Mouse (Mus musculus): ENCODE results near the gene Rabggtb. TPM values are rescaled to one million over a fixed set of nuclear protein-coding genes. Genes with fewer than 3 reads are reported as not detected.

Rabggtb gene
- polyA plus RNA-seq (2015; fragmentation: Nextera tagmentation; extraction: Ambion mirVana) = 41.5 and 46.7 TPM in 2 replicates

DNA sequence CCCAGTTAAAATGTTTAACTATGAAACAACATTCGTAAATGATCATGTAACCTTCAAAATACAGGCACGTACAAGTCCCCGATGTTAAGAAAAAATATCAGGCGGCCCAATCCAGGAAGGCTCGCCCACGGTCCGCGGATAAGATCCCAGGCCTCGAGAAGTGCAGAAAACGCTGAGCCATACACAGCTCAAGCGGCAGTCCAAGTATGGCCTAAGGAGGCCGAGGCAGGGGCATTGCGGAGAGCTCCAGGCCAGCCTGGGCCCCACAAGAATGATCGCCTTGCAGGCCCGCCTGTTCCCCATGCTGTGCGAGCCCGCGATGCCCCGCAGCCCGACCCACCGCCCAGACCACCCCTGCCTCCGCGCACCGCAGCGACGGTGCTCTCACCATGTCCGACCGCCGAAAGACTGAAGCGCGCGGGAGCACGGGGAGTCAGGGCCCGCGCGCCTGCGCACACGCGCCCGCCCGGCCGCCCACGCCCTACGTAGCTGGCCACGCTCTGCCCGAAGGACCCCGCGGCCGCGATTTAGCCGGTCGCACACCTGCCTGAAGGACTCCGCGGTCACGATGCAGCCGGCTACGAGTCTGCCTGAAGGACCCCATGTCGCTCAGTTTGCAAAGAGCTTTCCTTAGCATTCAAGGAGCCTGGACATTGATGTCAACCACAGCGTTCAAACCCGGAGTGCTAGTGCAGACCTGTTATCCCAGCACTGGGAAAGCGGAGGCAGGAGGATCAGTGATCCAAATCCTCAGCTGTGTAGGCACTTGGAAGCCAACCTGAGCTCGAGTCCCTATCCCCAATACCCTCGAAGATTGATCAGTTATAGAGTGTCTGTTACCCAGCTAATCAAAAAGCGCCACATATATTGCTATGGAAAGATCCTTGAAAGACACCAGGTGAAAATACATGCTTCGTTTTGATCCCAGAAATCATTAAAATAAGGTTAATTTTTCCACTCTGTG, at the start of gene Rabggtb:
Gene Rabggtb (minus strand): TSS at position 464 of the 964 bp plus-strand sequence.
- H3K4me2 ChIP-seq (replicated peaks) = peak within 1 kb of the TSS; percentile 87
- peak within 1 kb of the TSS; percentile 94 for H3K27ac ChIP-seq
- peak within 1 kb of the TSS; percentile 97 for H3K9ac ChIP-seq
- H3K4me3 ChIP-seq = peak within 1 kb of the TSS; percentile 89
- H3K4me1 ChIP-seq = peaks cover 47% of the 10 kb centered on the region
- H3K9me3 ChIP-seq = no peaks in the 10 kb centered on the region
- WGBS = 1% methylated on average over 65 of the region's 65 CpGs
- no peaks in the 10 kb centered on the region for H3K27me3 ChIP-seq
- H3K36me3 ChIP-seq = peaks cover 34% of the 10 kb centered on the region
- ATAC-seq (ENCODE audit: low FRiP score, low read depth) = peak; percentile 96

DNA sequence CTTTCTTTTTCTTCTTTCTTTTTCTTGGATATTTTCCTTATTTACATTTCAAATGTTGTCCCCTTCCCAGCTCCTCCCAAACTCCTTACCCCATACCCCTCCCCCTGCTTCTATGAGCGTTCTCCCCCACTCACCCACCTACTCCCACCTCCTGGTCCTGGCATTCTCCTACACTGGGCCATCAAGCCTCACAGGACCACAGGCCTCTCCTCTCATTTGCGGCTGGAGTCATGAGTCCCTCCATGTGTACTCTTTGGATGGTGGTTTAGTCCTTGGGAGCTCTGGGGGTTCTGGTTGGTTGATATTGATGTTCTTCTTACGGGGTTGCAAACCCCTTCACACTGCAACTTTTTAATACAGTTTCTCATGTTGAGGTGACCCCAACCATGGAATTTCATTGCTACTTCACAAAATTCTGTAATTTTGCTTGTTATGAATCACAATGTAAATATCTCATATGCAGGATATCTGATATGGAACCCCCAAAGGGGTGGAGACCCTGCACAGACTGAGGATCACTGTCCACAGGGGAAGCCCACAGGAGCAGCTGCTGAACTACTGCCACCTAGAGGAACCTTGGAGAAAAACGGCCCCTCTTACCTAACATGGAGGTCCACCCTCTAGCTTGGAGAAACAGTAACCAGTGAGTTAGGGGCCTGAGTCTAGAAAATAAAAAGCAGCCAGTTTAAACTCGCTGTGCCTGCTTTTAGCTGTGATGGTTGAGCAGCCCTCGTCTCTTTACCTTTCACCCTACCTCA, 49.0 kb upstream of the Rabggtb start:
- no peaks in the 10 kb centered on the region for H3K36me3 ChIP-seq
- ATAC-seq (ENCODE audit: low FRiP score, low read depth) = no peak; the same call in 1 of the 2 replicates
- H3K27me3 ChIP-seq = no peaks in the 10 kb centered on the region
- no peak overlapping the region for H3K9ac ChIP-seq
- 75% methylated on average over 6 of the region's 6 CpGs for WGBS
- H3K4me2 ChIP-seq (replicated peaks) = no peak overlapping the region
- no peaks in the 10 kb centered on the region for H3K9me3 ChIP-seq
- no peak overlapping the region for H3K4me3 ChIP-seq
- no peaks in the 10 kb centered on the region for H3K4me1 ChIP-seq
- no peak overlapping the region for H3K27ac ChIP-seq

DNA sequence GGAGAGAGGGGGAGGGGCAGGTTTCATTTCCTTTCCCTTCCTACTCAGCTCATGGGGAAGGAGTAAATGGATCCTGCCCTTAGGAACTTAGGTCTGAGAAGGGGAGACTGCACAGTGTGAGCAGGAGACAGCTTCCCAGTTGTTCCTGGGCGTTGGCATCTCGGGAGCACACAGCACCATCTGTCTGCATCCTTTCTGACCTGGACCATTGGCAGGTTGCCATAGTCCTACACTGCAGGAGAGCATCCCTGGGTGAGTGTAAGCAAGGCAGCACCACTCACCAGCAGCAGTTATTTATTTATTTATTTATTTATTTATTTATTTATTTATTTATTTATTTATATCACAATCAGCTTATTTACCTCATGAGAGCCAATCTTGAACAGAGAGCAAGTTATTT, 48.1 kb upstream of the Rabggtb start:
- H3K36me3 ChIP-seq = no peaks in the 10 kb centered on the region
- no peak overlapping the region for H3K27ac ChIP-seq
- H3K27me3 ChIP-seq = no peaks in the 10 kb centered on the region
- WGBS = 44% methylated on average over 2 of the region's 2 CpGs
- no peak overlapping the region for H3K4me2 ChIP-seq (replicated peaks)
- no peak overlapping the region for H3K4me3 ChIP-seq
- ATAC-seq (ENCODE audit: low FRiP score, low read depth) = no peak
- no peaks in the 10 kb centered on the region for H3K4me1 ChIP-seq
- no peaks in the 10 kb centered on the region for H3K9me3 ChIP-seq
- no peak overlapping the region for H3K9ac ChIP-seq

DNA sequence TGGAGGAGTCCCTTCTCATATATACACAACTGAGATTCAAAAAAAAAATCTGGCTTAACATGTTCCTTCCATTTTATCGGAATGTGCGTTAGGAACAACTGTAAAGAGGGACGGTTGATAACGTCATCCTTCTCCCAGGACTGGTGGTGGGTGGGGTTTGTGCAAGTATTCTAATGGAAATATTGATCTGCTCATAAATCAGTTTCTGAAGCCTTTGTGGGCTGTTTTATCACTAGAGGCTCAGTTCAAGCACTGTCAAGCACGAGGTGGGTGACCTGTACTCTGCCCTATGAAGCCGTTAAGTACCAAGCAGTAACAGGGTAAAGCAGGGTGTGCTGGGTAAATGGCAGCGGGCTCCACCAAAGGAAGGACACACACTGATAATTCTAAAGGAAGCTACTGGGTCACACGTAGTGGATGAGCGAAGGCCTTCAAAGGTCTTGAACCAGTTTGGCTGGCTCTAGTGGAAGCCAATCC, 47.0 kb upstream of the Rabggtb start:
- WGBS = 83% methylated on average over 9 of the region's 9 CpGs
- no peak overlapping the region for H3K9ac ChIP-seq

DNA sequence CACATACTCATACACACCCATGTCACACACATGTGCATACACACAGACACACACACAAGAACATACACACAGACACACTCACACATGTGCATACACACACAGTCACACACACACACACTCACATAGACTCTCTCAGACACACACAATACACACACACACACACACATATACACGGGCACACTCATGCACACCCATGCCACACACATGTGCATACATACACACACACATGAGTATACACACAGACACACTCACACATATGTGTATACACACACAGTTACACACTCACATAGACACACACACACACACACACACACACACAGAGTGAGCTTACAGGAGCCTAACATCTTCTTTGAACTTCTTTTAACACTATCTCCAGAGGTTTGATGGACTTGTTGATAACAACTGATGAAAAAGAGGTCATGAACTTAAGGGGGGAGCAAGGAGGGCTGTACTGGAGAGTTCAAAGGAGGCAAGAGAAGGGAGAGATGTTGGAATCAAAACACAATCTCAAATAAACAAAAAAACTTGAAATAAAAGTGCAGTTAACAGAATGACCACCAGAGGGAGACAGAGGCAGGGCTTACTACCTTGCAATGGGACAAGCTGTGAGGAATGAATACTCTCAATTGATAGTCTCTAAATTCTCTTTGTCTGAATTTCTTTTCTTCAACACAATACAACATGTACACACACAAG, 46.4 kb upstream of the Rabggtb start:
- Histone ChIP-seq H3K4me1 (no peaks in the 10 kb centered on the region), H3K9ac (no peak overlapping the region), H3K4me2 (replicated peaks) (no peak overlapping the region), H3K27ac (no peak overlapping the region), H3K4me3 (no peak overlapping the region), H3K27me3 (no peaks in the 10 kb centered on the region), H3K36me3 (no peaks in the 10 kb centered on the region), H3K9me3 (no peaks in the 10 kb centered on the region)
- ATAC-seq (ENCODE audit: low FRiP score, low read depth) = no peak
- 100% methylated on average over 1 of the region's 1 CpGs for WGBS

More for the DNA sequence above, 47.0 kb upstream of the Rabggtb start:
- ATAC-seq (ENCODE audit: low FRiP score, low read depth) = no peak
- Histone ChIP-seq H3K4me3 (no peak overlapping the region), H3K27me3 (no peaks in the 10 kb centered on the region), H3K36me3 (no peaks in the 10 kb centered on the region), H3K9me3 (no peaks in the 10 kb centered on the region), H3K27ac (no peak overlapping the region), H3K4me2 (replicated peaks) (no peak overlapping the region), H3K4me1 (no peaks in the 10 kb centered on the region)

DNA sequence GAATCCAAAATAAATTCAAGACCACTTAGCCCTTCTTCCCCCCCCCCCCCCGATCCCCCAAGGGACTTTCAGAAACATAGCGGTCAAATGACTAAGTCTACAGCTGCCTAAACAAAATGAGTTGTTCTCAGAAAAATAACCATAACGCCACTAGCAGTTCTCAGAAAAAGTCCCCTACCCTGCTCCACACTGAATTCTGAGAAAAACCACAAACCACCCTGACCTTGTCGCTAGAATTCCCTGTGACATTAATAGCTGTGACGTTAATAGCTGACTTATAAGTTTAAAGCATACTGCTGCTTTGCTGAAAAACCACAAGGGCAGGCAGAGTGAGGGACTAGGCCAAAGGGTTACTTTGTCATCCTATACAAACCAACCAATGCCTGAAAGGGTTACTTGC, 45.1 kb upstream of the Rabggtb start:
- ATAC-seq (ENCODE audit: low FRiP score, low read depth) = no peak
- no peaks in the 10 kb centered on the region for H3K36me3 ChIP-seq
- H3K9me3 ChIP-seq = no peaks in the 10 kb centered on the region
- no peak overlapping the region for H3K4me3 ChIP-seq
- no peaks in the 10 kb centered on the region for H3K27me3 ChIP-seq
- no peak overlapping the region for H3K4me2 ChIP-seq (replicated peaks)
- 80% methylated on average over 5 of the region's 5 CpGs for WGBS
- no peaks in the 10 kb centered on the region for H3K4me1 ChIP-seq
- H3K27ac ChIP-seq = no peak overlapping the region
- H3K9ac ChIP-seq = no peak overlapping the region

DNA sequence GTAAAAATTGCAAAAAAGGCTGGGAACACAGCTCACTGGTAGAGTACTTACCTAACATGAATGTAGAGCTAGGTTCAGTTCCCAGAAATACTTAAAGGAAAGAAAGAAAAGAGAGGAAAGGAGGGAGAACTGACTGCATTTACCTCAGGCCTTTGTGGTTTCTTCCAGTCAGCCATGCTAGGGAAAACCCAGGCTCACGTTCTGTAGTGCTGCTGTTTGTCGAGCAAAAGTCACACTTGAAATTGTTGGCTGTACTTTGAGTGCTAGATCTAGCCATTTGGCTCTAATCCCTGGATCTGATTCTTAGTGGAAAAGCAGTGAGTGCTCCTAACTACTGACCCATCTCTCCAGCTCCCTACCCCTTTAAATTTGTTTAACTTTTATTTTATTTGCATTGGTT, 35.4 kb upstream of the Rabggtb start:
- 56% methylated on average over 2 of the region's 2 CpGs for WGBS
- no peaks in the 10 kb centered on the region for H3K9me3 ChIP-seq
- H3K4me2 ChIP-seq (replicated peaks) = no peak overlapping the region
- ATAC-seq (ENCODE audit: low FRiP score, low read depth) = no peak
- no peak overlapping the region for H3K27ac ChIP-seq
- no peaks in the 10 kb centered on the region for H3K27me3 ChIP-seq
- no peaks in the 10 kb centered on the region for H3K36me3 ChIP-seq
- no peak overlapping the region for H3K9ac ChIP-seq
- no peak overlapping the region for H3K4me3 ChIP-seq
- peaks cover 7% of the 10 kb centered on the region for H3K4me1 ChIP-seq

DNA sequence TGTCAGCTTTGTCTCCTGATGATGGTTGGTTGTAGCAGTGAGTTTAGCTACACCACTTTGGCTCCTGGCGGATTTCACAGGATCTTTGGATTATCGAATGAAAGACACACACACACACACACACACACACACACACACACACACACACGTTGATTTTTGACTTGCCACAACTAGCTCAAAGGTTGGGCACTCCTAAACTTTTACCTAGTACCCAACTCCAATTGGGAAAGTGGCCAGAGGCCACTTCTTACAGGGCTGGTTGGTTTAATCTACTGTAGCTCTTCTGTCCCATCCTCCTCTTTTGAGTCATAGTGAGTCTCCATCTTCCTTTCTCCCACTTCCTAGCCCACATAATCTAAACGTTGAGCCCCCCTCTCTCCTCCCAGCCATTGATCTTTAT, 34.5 kb upstream of the Rabggtb start:
- Histone ChIP-seq H3K27ac (no peak overlapping the region), H3K4me3 (no peak overlapping the region), H3K36me3 (no peaks in the 10 kb centered on the region), H3K9me3 (no peaks in the 10 kb centered on the region), H3K27me3 (no peaks in the 10 kb centered on the region), H3K4me2 (replicated peaks) (no peak overlapping the region), H3K9ac (no peak overlapping the region), H3K4me1 (peaks cover 16% of the 10 kb centered on the region)
- no peak for ATAC-seq (ENCODE audit: low FRiP score, low read depth)
- WGBS = 77% methylated on average over 4 of the region's 4 CpGs

DNA sequence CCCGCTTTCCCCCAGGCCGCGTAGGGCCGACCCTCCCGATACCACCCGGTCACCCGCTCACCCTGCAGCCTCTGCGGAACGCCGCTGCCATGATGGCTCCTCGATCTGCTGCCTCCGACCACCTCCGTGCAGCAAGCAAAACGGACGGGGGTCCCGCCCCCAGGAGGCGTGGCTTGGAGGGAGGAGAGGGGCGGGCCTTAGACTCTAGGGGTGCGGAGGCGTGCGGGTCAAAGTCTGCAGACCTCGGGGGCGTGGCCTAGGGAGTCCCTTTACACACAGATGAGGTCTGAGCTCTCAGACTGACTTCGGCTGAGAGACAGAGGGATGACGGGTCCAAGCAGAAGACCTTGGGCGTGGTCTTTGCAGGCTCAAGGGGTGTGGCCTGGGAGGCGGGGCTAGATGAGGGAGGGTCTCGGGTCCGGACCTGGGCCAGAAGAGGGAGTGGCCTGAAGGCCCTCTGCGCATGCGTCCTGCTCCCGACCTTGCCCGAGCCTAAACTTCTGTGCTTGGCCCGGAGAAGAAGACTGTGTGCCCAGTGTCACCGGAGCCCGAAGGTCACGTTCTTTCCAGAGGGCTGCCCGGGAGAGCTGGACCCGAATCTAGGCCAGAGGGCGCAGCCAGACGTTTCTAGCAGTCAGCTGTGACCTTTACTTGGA, 31.7 kb upstream of the Rabggtb start, which contains the start of gene Acadm:
Gene Acadm (minus strand): TSS at position 298 of the 656 bp plus-strand sequence.
- Histone ChIP-seq H3K36me3 (peaks cover 9% of the 10 kb centered on the region), H3K4me3 (peak within 1 kb of the TSS; percentile 78), H3K27me3 (no peaks in the 10 kb centered on the region), H3K9ac (peak within 1 kb of the TSS; percentile 86), H3K4me1 (peaks cover 16% of the 10 kb centered on the region), H3K27ac (peak within 1 kb of the TSS; percentile 79), H3K4me2 (replicated peaks) (peak within 1 kb of the TSS; percentile 72), H3K9me3 (no peaks in the 10 kb centered on the region)
- under 1% methylated on average over 41 of the region's 41 CpGs for WGBS
- peak; percentile 97 for ATAC-seq (ENCODE audit: low FRiP score, low read depth)

DNA sequence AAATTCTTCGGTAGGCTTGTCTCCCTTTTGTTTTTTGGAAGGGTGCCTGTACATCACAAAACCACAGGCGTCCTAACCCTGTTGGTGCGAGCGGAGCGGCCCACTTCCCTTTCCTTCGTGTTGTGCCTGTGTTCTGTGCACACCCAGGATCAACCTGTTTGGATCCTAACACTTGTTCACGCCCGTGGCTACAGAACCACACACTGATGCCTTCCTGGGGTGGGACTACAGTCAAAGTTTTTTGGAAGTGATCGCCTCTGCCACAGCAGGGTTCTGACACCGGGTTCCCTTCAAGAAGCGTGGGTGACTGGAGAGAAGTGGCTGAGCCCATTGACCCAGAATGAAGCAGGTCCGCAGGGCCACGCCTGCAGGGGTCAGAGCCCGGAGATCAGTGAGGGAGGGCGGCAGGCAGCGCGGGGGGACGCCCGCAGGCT, 31.1 kb upstream of the Rabggtb start:
- H3K36me3 ChIP-seq = peaks cover 10% of the 10 kb centered on the region
- no peaks in the 10 kb centered on the region for H3K9me3 ChIP-seq
- peak overlapping the region; percentile 86 for H3K9ac ChIP-seq
- no peaks in the 10 kb centered on the region for H3K27me3 ChIP-seq
- H3K4me1 ChIP-seq = peaks cover 16% of the 10 kb centered on the region
- H3K27ac ChIP-seq = peak overlapping the region; percentile 79; the same call in 1 of the 2 replicates
- under 1% methylated on average over 19 of the region's 19 CpGs for WGBS
- ATAC-seq (ENCODE audit: low FRiP score, low read depth) = peak; percentile 41
- H3K4me3 ChIP-seq = peak overlapping the region; percentile 78
- peak overlapping the region; percentile 72 for H3K4me2 ChIP-seq (replicated peaks)

DNA sequence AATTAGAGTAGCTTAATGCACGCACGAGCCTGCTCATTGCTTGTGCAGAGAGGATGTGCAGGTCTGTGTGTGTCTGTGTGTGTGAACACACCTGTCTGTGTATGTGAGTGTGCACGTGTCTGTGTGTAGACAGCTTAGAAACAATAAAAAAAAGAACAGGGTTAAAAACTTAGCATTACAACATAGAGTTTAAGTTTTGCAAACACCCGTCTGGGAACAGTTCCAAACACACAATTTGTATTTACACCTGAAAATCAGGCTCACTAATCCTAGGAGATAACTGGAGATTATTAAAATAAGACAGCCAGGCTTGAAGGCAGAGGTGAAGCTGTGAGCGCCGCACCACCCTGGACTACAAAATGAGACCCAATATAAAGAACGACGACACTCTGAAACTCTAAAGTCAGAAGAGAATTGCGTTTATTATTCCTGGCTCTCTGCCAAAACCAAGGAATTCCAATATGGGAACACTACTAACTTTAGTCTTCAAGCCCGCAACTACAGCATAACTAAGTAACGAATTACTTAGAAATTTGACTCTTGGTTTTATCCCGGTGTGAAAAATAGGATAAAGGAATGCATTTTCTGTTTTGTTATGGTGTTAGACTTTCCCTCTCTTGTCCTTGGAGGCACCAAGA, 30.3 kb upstream of the Rabggtb start:
- Histone ChIP-seq H3K9ac (peak overlapping the region; percentile 86; the same call in 1 of the 2 replicates), H3K4me3 (peak overlapping the region; percentile 78), H3K4me2 (replicated peaks) (peak overlapping the region; percentile 72), H3K4me1 (peaks cover 16% of the 10 kb centered on the region), H3K27ac (0 out of 2 replicates have a peak overlapping the region, but pooled peaks have one; percentile 79), H3K27me3 (no peaks in the 10 kb centered on the region), H3K36me3 (peaks cover 18% of the 10 kb centered on the region), H3K9me3 (no peaks in the 10 kb centered on the region)
- 17% methylated on average over 12 of the region's 12 CpGs for WGBS
- no peak for ATAC-seq (ENCODE audit: low FRiP score, low read depth)

Measured in limb, embryonic 13.5 days (tissue).